19 mouse cellular contexts compared by ENCODE assay signal in genomic region chr2:121574066-121574630, GRCm38 (mm10).
DNase-seq lines count a peak whose midpoint lies in the region; ATAC-seq and TF ChIP-seq lines count a peak whose summit lies in the region.
"Had no signal": no experiment of that assay in that cellular context is flagged by ENCODE, and none has a peak within 500 bp of the region (broad histone marks: within the 10 kb centered on the region; RNA-seq: fewer than 3 reads in every experiment).

No protein-coding gene starts in this region.

- peak; percentile 15 for DNase-seq in forebrain, embryonic 14.5 days (ENCODE audit: low spot score)
- DNase-seq in layer of hippocampus, adult 2 months (ENCODE audit: low spot score in 2 of 2) = no peak
- no peak for DNase-seq in layer of hippocampus, adult 8-10 months (ENCODE audit: low spot score in 2 of 2)
- no peak for DNase-seq in urinary bladder, adult 18-20 months (ENCODE audit: low spot score in 2 of 2)
- DNase-seq in thymus, postnatal 25 days = no peak
- DNase-seq: adrenal gland, postnatal 36 days; heart, postnatal 4 days; kidney, adult 11 months; retina, postnatal 1 day; thymus, adult 2 months had no signal

- 83% methylated on average over 9 of the region's 9 CpGs for WGBS in forebrain, embryonic 14.5 days
- WGBS in forebrain, embryonic 15.5 days = 75% methylated on average over 9 of the region's 9 CpGs
- WGBS in liver, embryonic 12.5 days (ENCODE audit: insufficient replicate concordance) = 58% methylated on average over 9 of the region's 9 CpGs

- H3K9ac ChIP-seq in forebrain, embryonic 14.5 days (ENCODE audit: low read length) = no peak overlapping the region
- no peak overlapping the region for H3K9ac ChIP-seq in forebrain, embryonic 15.5 days (replicated peaks)
- no peak overlapping the region for H3K9ac ChIP-seq in liver, embryonic 12.5 days
- H3K9ac ChIP-seq: limb, embryonic 15.5 days; midbrain, embryonic 15.5 days; stomach, embryonic 15.5 days had no signal

- no peak overlapping the region for H3K27ac ChIP-seq in forebrain, embryonic 14.5 days (ENCODE audit: low read depth, low read length)
- H3K27ac ChIP-seq in forebrain, embryonic 15.5 days (replicated peaks) = no peak overlapping the region
- peak overlapping the region; percentile 29; the same call in 1 of the 2 replicates for H3K27ac ChIP-seq in layer of hippocampus, adult 2 months
- H3K27ac ChIP-seq in liver, embryonic 12.5 days = no peak overlapping the region
- H3K27ac ChIP-seq: hindbrain, postnatal 0 days; limb, embryonic 15.5 days; midbrain, embryonic 15.5 days; stomach, embryonic 15.5 days had no signal

- H3K27me3 ChIP-seq in forebrain, embryonic 14.5 days (replicated peaks; ENCODE audit: control insufficient read depth, insufficient read depth, low read length) = no peaks in the 10 kb centered on the region
- H3K27me3 ChIP-seq in forebrain, embryonic 15.5 days = no peaks in the 10 kb centered on the region
- peaks cover 16% of the 10 kb centered on the region; the same call in 1 of the 2 replicates for H3K27me3 ChIP-seq in E14TG2a.4 (ENCODE audit: insufficient read depth, low read length)
- peaks cover 7% of the 10 kb centered on the region; the same call in 1 of the 2 replicates for H3K27me3 ChIP-seq in liver, embryonic 12.5 days (replicated peaks)
- H3K27me3 ChIP-seq: midbrain, embryonic 15.5 days; stomach, embryonic 15.5 days had no signal

- H3K4me2 ChIP-seq in forebrain, embryonic 14.5 days (ENCODE audit: low read length) = no peak overlapping the region
- H3K4me2 ChIP-seq in forebrain, embryonic 15.5 days (replicated peaks) = no peak overlapping the region
- H3K4me2 ChIP-seq in liver, embryonic 12.5 days = 0 out of 2 replicates have a peak overlapping the region, but pooled peaks have one; percentile 7
- H3K4me2 ChIP-seq: limb, embryonic 15.5 days; midbrain, embryonic 15.5 days; stomach, embryonic 15.5 days had no signal

- no peak for TF ChIP-seq CTCF in layer of hippocampus, adult 2 months (conservative IDR thresholded peaks at IDR 0.05)
- no peak for TF ChIP-seq CTCF in E14TG2a.4 (conservative IDR thresholded peaks at IDR 0.05; ENCODE audit: low read length)

- no peaks in the 10 kb centered on the region for H3K9me3 ChIP-seq in forebrain, embryonic 14.5 days (replicated peaks; ENCODE audit: control insufficient read depth, low read length)
- no peaks in the 10 kb centered on the region for H3K9me3 ChIP-seq in forebrain, embryonic 15.5 days
- H3K9me3 ChIP-seq in E14TG2a.4 (ENCODE audit: low read length) = no peaks in the 10 kb centered on the region
- no peaks in the 10 kb centered on the region for H3K9me3 ChIP-seq in liver, embryonic 12.5 days (replicated peaks)
- H3K9me3 ChIP-seq: limb, embryonic 15.5 days; midbrain, embryonic 15.5 days; stomach, embryonic 15.5 days had no signal

- H3K4me3 ChIP-seq in forebrain, embryonic 14.5 days (ENCODE audit: low read depth, low read length) = no peak overlapping the region
- no peak overlapping the region for H3K4me3 ChIP-seq in forebrain, embryonic 15.5 days
- no peak overlapping the region for H3K4me3 ChIP-seq in layer of hippocampus, adult 2 months
- H3K4me3 ChIP-seq in E14TG2a.4 (replicated peaks; ENCODE audit: low read length) = 0 out of 2 replicates have a peak overlapping the region, but pooled peaks have one; percentile 14
- H3K4me3 ChIP-seq in liver, embryonic 12.5 days = no peak overlapping the region
- H3K4me3 ChIP-seq: erythroblast, embryonic 14.5 days; limb, embryonic 15.5 days; midbrain, embryonic 15.5 days; stomach, embryonic 15.5 days had no signal

- no peaks in the 10 kb centered on the region for H3K4me1 ChIP-seq in forebrain, embryonic 14.5 days (ENCODE audit: control insufficient read depth, insufficient read depth, low read length)
- no peaks in the 10 kb centered on the region for H3K4me1 ChIP-seq in forebrain, embryonic 15.5 days
- H3K4me1 ChIP-seq in E14TG2a.4 (replicated peaks; ENCODE audit: low read depth, low read length) = peaks cover 40% of the 10 kb centered on the region
- H3K4me1 ChIP-seq in liver, embryonic 12.5 days = peaks cover 10% of the 10 kb centered on the region
- H3K4me1 ChIP-seq: midbrain, embryonic 15.5 days had no signal

- ATAC-seq in forebrain, embryonic 14.5 days = no peak
- no peak for ATAC-seq in forebrain, embryonic 15.5 days (replicated peaks)
- 0 out of 2 replicates have a peak, but pooled peaks have one; percentile 42 for ATAC-seq in liver, embryonic 12.5 days
- ATAC-seq: activated CD4-positive, CD25-positive, alpha-beta regulatory T cell, adult 4 months; hindbrain, postnatal 0 days; midbrain, embryonic 15.5 days had no signal

- H3K36me3 ChIP-seq in forebrain, embryonic 14.5 days (ENCODE audit: control insufficient read depth, insufficient read depth, low read length) = peaks cover 25% of the 10 kb centered on the region
- H3K36me3 ChIP-seq in forebrain, embryonic 15.5 days = peaks cover 23% of the 10 kb centered on the region; the same call in 1 of the 2 replicates
- H3K36me3 ChIP-seq in E14TG2a.4 (ENCODE audit: insufficient read depth, low read length) = no peaks in the 10 kb centered on the region
- no peaks in the 10 kb centered on the region for H3K36me3 ChIP-seq in liver, embryonic 12.5 days
- H3K36me3 ChIP-seq: limb, embryonic 15.5 days; midbrain, embryonic 15.5 days; stomach, embryonic 15.5 days had no signal
